Mouse (Mus musculus) embryo, embryonic 9.5 days (tissue): ENCODE data around the gene Cmtm8.
A peak's percentile ranks its signal among the peaks of the same experiment; 100 is the strongest.

Experiments
- DNase-seq: peaks from one replicate; pipeline ENCODE4 v3.0.0-alpha.2; 2017; ENCODE audit errors: extremely low spot score

Cmtm8 gene

DNA sequence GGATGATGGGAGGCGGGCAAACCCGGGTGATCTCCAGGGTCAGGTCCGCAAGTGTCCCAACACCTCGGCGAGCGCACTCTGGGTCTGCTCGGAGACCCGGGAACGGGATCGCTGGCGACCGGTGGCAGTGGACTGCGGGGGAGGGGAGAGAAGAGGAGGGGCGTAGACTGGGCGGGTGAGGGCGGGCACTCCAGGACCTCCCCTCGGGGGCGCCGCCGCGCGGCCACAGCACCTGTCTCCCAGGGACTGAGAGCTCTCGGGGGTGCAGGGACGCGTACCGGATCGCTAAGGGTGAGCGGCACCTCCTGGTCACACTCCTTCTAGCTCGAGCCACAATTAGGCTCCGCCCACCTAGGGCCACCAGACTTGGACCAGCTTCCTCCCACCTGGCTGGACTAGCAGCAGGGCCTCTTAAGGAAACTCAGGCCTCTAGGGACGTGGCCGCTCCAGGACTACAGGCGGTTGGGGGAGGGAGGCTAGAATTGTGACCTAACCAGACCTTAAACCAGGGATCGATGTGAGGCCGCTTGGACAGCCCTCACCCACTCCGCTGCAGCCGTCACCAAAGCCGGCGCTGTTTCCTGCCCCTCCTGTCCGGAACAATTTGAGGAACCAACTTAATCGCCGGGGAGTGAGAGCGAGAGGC, at the start of gene Cmtm8:
TSS of gene Cmtm8 (minus strand) at position 140 of the 646 bp plus-strand sequence.
- peak; percentile 87 for DNase-seq

GRCm38 (mm10) chr9:114892974-114893373, 49.0 kb upstream of the Cmtm8 start:
- DNase-seq, result no peak

GRCm38 (mm10) chr9:114890377-114890776, 46.4 kb upstream of the Cmtm8 start:
- no peak for DNase-seq

DNA sequence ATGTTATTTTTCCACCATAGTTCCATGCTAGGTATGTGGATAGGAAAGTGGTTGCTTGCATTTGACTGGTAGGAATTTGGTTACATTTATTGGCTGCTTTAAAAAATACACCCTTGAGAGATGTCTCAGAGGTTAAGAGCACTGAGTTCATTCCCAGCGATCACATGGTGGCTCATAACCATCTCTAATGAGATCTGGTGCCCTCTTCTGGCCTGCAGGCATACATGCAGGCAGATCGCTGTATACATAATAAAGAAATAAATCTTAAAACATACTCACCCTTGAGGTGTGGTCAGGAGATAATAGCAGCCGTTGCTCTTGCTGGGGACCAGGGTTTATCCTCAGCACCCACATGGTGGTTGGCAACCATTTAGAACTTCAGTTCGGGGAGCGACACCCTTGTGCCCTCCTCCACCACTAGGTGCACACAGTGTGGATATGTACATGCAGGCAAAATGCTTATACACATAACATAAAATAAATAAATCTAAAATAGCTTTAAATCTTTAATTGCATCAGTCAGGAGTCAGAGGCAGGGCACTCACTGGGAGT, 45.0 kb upstream of the Cmtm8 start:
- no peak for DNase-seq

DNA sequence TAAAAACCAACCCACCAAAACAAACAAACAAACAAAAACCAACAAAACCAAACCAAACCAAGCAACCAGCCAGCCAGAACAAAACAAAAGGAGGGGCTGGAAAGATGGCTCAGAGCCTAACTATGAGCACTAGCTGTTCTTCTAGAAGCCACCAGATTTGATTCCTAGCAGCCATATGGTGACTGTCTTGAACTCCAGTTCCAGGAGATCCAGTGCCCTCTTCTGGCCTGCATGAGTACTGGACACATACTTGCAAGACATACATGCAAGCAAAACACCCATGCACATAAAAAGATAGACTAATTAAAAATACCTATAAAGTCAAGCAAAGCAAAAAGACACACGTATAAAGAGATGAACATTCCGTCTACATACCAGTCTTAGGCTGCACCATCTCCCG, 43.7 kb upstream of the Cmtm8 start:
- no peak for DNase-seq

GRCm38 (mm10) chr9:114885991-114886662, 42.2 kb upstream of the Cmtm8 start:
- DNase-seq, result no peak

- no peak for DNase-seq
Observed at GRCm38 (mm10) chr9:114885564-114885963, 41.6 kb upstream of the Cmtm8 start.

DNA sequence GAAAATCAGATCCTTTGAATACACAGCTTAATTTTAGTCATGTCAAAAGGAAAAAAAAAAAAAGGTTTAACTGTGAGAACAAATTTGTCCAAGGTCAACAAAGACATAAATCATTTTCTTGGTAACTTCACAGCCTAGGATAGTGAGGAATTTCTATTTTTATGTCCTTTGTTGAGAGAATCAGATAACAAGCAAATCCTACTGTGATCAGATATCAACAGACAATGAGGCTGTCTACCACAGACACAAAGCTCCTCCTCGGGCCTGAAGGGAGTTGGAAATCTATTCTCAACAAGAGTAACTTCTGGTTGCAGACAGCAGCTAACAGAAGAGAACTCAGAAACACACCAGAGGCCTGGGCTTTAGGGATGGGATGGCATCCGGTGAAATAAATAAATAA, 38.0 kb upstream of the Cmtm8 start:
- DNase-seq, result no peak

DNA sequence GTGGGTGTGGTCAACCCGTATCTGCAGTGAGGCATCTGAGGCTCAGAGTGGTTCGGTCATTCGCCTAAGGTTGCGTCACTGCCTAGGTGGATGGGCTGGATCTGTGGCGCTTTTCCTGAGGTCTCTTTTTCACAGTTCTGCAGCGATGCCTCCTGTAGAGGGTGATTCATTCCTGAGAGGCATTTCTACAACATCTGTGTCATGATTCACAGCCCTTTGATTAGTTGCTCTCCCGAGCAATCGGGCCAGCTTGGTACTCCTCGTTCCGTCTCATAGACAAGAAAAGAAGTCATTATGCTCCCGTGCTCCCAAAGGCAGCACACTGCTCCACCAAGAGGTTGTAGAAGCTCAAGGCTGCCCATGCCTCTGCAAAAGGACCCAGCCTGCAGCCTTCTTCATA, 11.4 kb upstream of the Cmtm8 start:
- DNase-seq, result no peak

- no peak for DNase-seq
Observed at GRCm38 (mm10) chr9:114854686-114855085, 10.7 kb upstream of the Cmtm8 start.

DNA sequence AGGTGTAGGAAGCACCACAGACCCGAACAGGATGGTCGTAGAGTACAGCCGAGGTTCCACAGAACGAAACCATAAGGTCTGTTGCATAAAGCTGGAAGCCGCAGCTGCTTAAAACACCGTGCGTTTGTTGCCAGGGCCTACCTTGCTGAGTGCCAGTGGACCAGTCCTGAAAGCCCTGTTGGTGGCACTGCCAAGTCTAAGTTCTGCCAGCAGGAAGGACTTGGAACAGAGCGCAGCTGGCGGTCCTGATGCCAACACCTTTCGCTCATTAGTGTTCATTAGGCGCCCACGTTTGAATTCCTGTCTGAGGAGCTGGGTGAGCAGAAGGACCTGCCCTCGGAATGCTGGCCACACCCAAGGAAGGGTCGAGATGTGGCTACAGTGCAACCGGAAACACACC, 9.4 kb upstream of the Cmtm8 start:
- DNase-seq, result no peak

DNA sequence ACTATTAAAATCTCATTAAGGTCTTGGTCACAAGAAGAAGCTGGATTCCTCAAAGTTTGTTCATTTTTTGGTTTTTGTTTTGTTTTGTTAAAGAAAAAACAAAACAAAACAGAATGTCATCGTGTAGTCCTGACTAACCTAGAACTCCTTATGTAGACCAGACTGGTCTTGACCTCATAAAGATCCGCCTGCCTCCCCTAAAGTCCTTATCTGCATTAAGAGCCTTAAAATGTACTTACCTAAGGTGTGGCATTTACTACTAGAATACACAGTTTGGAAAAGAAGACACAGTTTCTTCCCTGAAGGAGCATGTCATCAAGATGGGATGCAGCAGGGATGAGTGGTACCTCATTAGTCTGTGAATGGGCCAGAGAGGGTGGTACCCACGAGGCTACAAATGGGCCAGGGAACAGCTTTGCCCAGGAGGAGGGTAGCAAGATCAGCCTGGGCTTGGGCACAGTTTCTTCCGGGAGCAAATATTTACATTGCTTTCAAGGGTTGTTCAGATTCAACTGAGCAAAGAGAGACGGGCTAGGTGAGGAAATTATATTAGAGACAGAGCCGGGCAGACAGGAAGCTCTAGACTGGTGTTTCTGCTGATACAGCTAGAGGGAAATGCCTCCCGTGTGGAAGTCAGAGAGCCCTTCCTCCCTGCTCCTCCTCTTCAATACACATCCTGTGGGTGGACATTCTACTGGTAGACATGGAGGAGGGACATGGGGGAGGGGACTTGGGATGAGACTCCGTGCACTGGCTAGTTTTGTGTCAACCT, 7.6 kb upstream of the Cmtm8 start:
- no peak for DNase-seq

GRCm38 (mm10) chr9:114843634-114844016, 331 bp downstream of the Cmtm8 start:
- peak; percentile 62 for DNase-seq

DNA sequence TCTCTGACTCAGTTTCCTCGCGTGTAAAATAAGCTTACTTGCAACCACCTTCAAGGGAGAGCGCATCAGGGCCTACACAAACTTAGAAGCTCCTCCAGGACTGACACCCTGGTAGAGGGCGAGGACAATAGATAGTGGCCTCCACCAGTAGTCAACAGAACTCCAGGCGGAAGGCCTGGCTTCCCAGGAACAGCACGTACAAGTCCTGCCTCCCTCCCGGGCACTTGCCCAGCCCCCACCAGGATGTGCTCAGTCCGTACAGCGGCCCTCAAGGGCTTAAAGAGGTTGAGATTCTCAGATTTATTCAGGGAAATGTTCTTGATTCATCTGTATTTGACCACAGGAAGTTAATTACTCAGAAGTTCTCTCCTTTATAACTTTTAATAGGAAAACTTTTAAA, 1.1 kb downstream of the Cmtm8 start:
- peak; percentile 33 for DNase-seq

DNA sequence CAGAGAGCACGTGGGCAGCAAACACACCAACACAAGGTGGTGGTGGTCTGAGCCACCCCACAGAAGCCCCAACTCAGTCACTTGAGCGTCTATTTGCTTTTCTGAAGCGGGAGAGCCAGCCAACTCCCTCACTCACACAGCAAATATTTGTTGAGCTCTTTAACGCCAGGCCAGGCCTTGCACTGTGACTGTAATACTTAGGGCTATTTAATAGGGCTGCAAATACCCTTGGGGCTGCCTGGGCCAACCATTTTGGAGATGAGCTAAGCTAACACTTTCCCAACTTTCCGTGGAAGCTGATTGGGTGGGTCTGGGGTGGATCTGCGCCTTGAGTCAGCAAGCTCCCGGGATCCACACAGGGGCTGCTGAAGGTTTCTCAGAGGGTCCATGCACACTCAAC, 1.7 kb downstream of the Cmtm8 start:
- DNase-seq, result no peak

DNA sequence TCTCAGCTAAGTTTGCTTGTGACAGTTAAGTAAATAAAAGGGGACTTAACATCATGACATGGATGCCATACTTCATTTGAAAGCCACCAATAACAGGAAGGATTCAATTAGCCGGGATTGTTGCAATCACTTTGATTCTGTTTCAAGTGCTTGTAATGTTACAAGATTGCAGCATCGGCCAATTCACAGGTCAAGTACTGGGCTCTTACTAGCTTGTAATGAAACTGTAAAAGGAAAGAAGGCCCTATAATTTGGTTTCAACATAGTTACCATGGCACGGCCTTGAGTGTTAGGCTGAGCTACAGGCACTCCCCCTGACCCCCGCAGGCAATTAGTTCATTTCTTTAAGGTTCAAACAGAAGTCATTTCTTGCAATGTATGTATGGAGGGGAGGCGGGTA, 5.1 kb downstream of the Cmtm8 start:
- DNase-seq, result no peak

GRCm38 (mm10) chr9:114831527-114831926, 12.4 kb downstream of the Cmtm8 start:
- no peak for DNase-seq

- no peak for DNase-seq
Observed at GRCm38 (mm10) chr9:114830351-114830750, 13.6 kb downstream of the Cmtm8 start.

- no peak for DNase-seq
Observed at GRCm38 (mm10) chr9:114829669-114830068, 14.3 kb downstream of the Cmtm8 start.

GRCm38 (mm10) chr9:114828377-114828776, 15.6 kb downstream of the Cmtm8 start:
- no peak for DNase-seq

- no peak for DNase-seq
Observed at GRCm38 (mm10) chr9:114827242-114827852, 16.6 kb downstream of the Cmtm8 start.

DNA sequence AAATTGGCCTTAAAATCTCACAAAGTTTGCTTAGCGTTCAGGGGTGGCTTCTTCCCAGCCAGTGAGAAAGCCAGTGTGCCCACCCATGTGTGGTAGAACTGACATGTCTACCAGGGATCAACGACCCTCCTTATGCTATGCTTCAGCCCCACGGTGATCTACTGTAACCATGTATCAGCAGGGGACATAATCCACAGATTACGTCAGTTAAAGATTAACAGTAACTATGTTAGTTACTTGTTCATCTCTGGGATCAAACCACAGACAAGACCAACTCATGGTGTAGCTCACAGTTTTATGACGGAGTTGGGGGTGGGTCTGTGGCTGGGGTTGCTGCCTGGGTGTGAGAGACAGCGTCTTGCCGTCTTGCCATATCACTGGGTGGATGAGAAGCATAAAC, 19.8 kb downstream of the Cmtm8 start:
- no peak for DNase-seq
